Mouse (Mus musculus): ENCODE results near the gene AL731706.2.
A peak's percentile ranks its signal among the peaks of the same experiment; 100 is the strongest.
"Not testable (repeated sequence)": the region's sequence is repeated elsewhere in the genome, so short reads cannot be mapped to it uniquely, and the experiment has no call there.

AL731706.2 gene

GRCm38 (mm10) chr2:136885579-136885978 lies at the start of gene AL731706.2:
Gene AL731706.2 (minus strand): TSS chr2:136885679.
- no peak for DNase-seq (ENCODE audit: low spot score in 2 of 2)

GRCm38 (mm10) chr2:136921003-136921408 lies 35.5 kb upstream of the AL731706.2 start:
- peak; percentile 31 to 44 for DNase-seq (ENCODE audit: low spot score in 2 of 2)

- DNase-seq (ENCODE audit: low spot score in 2 of 2) = no peak
Observed at GRCm38 (mm10) chr2:136920257-136920993, 34.9 kb upstream of the AL731706.2 start.

- no peak for DNase-seq (ENCODE audit: low spot score in 2 of 2)
Observed at GRCm38 (mm10) chr2:136919433-136919832, 34.0 kb upstream of the AL731706.2 start.

GRCm38 (mm10) chr2:136914334-136914902 lies 28.9 kb upstream of the AL731706.2 start:
- DNase-seq (ENCODE audit: low spot score in 2 of 2) = no peak

- no peak for DNase-seq (ENCODE audit: low spot score in 2 of 2)
Observed at GRCm38 (mm10) chr2:136913021-136913420, 27.5 kb upstream of the AL731706.2 start.

GRCm38 (mm10) chr2:136911958-136912411 lies 26.5 kb upstream of the AL731706.2 start:
- DNase-seq (ENCODE audit: low spot score in 2 of 2) = no peak

- DNase-seq (ENCODE audit: low spot score in 2 of 2) = no peak
Observed at GRCm38 (mm10) chr2:136909298-136909697, 23.8 kb upstream of the AL731706.2 start.

GRCm38 (mm10) chr2:136908596-136908995 lies 23.1 kb upstream of the AL731706.2 start:
- DNase-seq (ENCODE audit: low spot score in 2 of 2) = no peak

GRCm38 (mm10) chr2:136896131-136896530 lies 10.7 kb upstream of the AL731706.2 start:
- no peak for DNase-seq (ENCODE audit: low spot score in 2 of 2)

- DNase-seq (ENCODE audit: low spot score in 2 of 2) = no peak
Observed at GRCm38 (mm10) chr2:136894494-136894893, 9.0 kb upstream of the AL731706.2 start.

GRCm38 (mm10) chr2:136891951-136892371 lies 6.5 kb upstream of the AL731706.2 start:
- peak; percentile 98 to 99 for DNase-seq (ENCODE audit: low spot score in 2 of 2)

- peak; percentile 100 for DNase-seq (ENCODE audit: low spot score in 2 of 2)
Observed at GRCm38 (mm10) chr2:136891068-136891950, 5.8 kb upstream of the AL731706.2 start, which contains the start of the genes Slx4ip, AL731706.1 and Mkks. Gene Slx4ip (plus strand): TSS chr2:136891218. Gene AL731706.1 (minus strand): TSS chr2:136891389. Gene Mkks (minus strand): TSS chr2:136891389.

- not testable (repeated sequence) for DNase-seq (ENCODE audit: low spot score in 2 of 2)
Observed at GRCm38 (mm10) chr2:136890716-136891067, 5.2 kb upstream of the AL731706.2 start.

GRCm38 (mm10) chr2:136886846-136887245 lies 1.4 kb upstream of the AL731706.2 start:
- DNase-seq (ENCODE audit: low spot score in 2 of 2) = peak; percentile 48 to 71

- no peak for DNase-seq (ENCODE audit: low spot score in 2 of 2)
Observed at GRCm38 (mm10) chr2:136854543-136855388, 30.7 kb downstream of the AL731706.2 start.

GRCm38 (mm10) chr2:136850366-136850765 lies 35.1 kb downstream of the AL731706.2 start:
- no peak for DNase-seq (ENCODE audit: low spot score in 2 of 2)

- DNase-seq (ENCODE audit: low spot score in 2 of 2) = no peak
Observed at GRCm38 (mm10) chr2:136837994-136838393, 47.5 kb downstream of the AL731706.2 start.

- DNase-seq (ENCODE audit: low spot score in 2 of 2) = peak in 1 of 2 experiments; percentile 33
Observed at GRCm38 (mm10) chr2:136835882-136836281, 49.6 kb downstream of the AL731706.2 start.
